Mouse (Mus musculus) olfactory bulb, adult 2 months (tissue): ENCODE results near the gene Edem2.

Source experiments
- CTCF ChIP-seq: fragments of 200-500 bp; IDR thresholded peaks from 2 replicates; pipeline ENCODE4 v1.5.1; 2012; ENCODE audit warnings: low read depth, mild to moderate bottlenecking, low read length, moderate library complexity; ENCODE audit not compliant: insufficient read depth
- POLR2A ChIP-seq: fragments of 200-500 bp; IDR thresholded peaks from 2 replicates; pipeline ENCODE4 v1.6.1; 2012; ENCODE audit warnings: mild to moderate bottlenecking, low read depth, low read length, moderate library complexity; ENCODE audit not compliant: insufficient read depth

DNA sequence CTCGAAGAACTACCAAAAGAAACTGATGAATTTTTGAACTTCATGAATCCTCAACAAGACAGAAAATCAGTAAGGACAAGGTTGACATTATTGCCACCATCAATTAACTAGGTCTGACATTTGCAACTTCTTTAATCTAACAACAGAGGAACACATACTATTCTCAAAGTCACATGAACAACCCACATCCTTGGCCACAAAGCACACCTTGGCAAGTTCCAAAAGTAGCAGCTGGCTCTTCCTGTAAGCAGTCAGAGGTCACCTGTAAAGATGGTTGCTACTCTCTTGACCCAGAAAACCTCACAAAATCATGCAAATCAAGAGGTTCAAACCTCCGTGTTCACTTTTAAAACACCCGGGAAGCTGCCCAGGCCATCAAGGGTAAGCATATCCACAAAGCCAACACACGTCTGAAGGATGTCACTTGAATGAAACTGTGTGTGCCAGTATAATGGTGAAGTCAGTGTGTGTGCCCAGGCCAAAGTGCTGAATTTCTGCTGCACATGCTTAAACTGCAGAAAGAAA is 49.6 kb downstream of the Edem2 start:
- TF ChIP-seq CTCF = no peak
- no peak for TF ChIP-seq POLR2A
